Mouse (Mus musculus) urinary bladder, postnatal 10 days (tissue): Measurements from ENCODE around the gene Defa2.
"Not testable (repeated sequence)": the region's sequence is repeated elsewhere in the genome, so short reads cannot be mapped to it uniquely, and the experiment has no call there.

Experiments used
- DNase-seq: peaks from one replicate; pipeline ENCODE4 v3.0.0; 2022; ENCODE audit warnings: low spot score

The Defa2 gene

DNA sequence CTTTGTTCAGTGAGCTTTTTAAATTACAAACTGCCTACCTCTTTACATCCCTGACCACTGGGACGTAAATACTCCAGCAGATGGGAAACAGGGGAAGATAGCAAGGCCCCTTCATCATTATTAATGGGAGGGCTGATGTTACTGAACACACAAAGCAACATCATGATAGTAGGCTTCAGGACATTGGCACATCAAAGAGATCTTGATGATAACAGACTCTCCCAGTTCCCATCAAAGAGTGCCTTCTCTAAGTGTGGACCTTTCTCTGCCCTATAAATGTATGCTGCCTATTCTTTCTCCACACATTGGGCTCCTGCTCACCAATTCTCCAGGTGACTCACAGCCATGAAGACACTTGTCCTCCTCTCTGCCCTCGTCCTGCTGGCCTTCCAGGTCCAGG, at the start of gene Defa2:
Gene Defa2, plus strand, starts transcription at position 301 of the 400 bp plus-strand sequence.
- DNase-seq, result not testable (repeated sequence)

DNA sequence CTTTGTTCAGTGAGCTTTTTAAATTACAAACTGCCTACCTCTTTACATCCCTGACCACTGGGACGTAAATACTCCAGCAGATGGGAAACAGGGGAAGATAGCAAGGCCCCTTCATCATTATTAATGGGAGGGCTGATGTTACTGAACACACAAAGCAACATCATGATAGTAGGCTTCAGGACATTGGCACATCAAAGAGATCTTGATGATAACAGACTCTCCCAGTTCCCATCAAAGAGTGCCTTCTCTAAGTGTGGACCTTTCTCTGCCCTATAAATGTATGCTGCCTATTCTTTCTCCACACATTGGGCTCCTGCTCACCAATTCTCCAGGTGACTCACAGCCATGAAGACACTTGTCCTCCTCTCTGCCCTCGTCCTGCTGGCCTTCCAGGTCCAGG, 13.2 kb downstream of the Defa2 start, which contains the start of gene Defa33:
Gene Defa33, plus strand, starts transcription at position 301 of the 400 bp plus-strand sequence.
- DNase-seq, result not testable (repeated sequence)

DNA sequence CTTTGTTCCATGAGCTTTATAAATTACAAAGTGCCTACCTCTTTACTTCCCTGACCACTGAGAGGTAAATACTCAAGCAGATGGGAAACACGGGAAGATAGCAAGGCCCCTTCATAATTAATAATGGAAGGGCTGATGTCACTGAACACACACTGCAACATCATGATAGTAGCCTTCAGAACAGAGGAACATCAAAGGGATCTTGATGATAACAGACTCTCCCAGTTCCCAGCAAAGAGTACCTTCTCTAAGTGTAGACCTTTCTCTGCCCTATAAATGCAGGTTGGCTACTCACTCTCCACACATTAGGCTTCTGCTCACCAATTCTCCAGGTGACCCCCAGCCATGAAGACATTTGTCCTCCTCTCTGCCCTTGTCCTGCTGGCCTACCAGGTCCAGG, 48.8 kb downstream of the Defa2 start, which contains the start of gene Defa36:
Gene Defa36, plus strand, starts transcription at position 301 of the 400 bp plus-strand sequence.
- not testable (repeated sequence) for DNase-seq
